Mouse (Mus musculus): ENCODE measurements around the gene Prkd3. TPM values are rescaled to one million over a fixed set of nuclear protein-coding genes. Genes with fewer than 3 reads are reported as not detected.

The Prkd3 gene
- total RNA-seq (2021) = 10 to 100 TPM; 15.9 to 16.0 TPM
- long read RNA-seq, experiment 1, full-length matches to known transcripts = 8 of 16 reads
- long read RNA-seq, experiment 1, partial matches to known transcripts = 1 of 16 reads
- long read RNA-seq, experiment 1, other reads (novel, unspliced or antisense) = 7 of 16 reads
- long read RNA-seq, experiment 2, full-length matches to known transcripts = 1 of 6 reads
- long read RNA-seq, experiment 2, partial matches to known transcripts = 0 of 6 reads
- long read RNA-seq, experiment 2, other reads (novel, unspliced or antisense) = 5 of 6 reads

DNA sequence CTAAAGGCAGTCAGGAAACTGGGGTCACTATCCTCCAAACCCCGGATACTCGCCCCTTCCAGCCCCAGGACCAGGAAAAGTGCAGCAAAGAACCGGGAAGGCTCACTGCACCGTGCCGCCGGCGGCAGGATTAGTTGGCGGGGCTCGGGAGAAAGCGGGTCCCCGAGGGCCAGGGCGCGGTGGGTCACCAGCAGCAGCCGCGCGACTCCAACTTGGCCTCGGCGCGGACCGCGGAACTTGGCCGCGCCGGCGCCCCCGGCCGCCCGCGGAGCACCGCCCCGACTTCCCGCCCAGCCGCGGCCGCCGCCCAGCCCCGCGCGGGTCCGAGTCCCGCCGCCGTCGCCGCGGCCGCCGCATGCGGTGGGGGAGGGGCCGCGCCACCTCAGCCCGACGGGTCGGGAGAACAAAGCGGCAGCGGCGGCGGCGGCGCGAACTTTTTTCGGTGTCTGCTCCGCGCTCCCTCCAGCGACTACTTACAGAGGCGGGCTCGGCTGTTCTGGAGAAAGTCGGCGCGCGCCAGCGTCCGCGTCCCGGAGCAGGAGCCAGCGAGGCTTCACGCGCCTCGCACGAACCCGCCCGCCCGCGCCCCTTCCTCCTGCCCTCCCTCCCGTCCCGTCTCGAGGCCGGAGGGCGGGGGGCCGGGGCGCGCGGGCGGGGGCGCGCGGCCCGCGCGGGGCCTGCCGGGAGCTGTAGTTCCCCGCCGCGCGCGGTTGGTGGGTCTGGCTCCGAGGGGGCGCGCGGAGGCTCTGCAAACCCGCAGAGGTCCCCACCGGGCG lies at the start of gene Prkd3:
Gene Prkd3, minus strand, starts transcription at position 609 of the 776 bp plus-strand sequence.
- peak; percentile 72 to 79 for DNase-seq

DNA sequence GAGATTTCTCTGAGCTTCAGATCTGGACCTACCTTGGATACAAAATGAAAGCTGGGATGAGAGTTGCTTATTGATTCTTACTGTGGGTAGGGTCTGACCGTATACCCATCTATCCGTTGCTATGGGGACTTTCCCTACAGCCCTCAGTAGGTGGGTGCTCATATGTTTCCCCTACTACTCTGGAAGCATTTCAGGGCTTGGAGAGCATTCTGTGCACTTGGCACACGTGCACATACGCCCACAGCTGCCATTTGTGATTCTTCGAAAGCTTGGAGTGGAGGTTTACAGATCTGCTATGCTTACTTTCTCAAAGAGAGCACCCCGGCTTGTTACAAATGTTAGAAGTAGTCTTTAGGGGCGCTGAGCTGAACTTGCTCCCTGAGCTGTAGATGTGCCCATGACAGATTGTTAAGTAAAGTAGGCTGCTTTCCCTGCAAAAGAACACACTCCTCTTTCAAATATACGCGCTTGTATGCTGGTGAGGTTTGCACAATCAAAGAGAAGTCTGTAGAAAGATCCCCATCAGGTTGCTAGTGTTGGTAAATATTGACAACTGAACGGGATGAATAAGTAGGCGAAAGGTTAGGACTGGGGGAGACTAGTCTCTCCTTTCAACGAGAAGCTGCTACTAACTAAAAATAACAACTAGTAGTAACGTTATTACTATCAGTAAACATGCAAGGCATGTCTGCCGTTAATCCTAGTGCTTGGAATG lies 49.3 kb upstream of the Prkd3 start:
- no peak for DNase-seq

DNA sequence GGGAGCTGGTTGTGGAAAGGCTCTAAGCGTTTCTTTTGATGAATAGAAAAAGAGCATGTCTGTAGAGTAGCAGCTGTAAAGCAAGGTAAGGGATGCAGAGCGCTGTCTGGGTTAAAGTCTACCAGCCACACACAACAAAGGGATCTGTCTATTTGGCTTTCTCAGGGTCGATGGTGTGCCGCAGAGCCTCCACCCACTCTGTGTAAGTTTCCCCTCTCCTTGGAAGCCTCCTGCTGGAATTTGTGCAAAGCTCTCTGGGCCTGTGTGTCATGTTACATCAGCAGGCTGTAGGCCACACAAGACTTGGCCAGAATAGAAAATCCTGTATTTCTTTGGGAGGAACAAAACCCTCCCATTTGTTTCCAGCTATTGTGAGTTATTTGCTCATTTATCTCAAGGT lies 48.4 kb upstream of the Prkd3 start:
- DNase-seq = peak; percentile 36 to 47

DNA sequence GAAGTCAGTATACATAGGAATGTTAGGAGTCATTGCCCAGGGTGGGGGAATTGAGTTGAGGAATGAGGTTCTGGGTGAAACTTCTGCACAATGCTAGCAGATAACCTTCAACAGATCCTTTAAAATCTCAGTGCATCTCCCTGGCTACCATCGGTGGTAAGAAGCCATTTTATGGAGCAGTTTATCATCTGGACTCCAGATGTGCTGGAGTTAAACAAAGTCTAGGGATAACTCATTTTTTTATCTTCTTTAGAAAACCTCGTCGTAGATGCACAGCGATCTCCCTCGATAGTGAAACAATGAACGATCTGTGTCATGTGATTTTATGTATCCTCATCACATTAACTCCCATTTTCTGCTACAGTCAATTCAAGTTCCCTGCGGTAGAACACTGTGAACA lies 48.0 kb upstream of the Prkd3 start:
- no peak for DNase-seq

DNA sequence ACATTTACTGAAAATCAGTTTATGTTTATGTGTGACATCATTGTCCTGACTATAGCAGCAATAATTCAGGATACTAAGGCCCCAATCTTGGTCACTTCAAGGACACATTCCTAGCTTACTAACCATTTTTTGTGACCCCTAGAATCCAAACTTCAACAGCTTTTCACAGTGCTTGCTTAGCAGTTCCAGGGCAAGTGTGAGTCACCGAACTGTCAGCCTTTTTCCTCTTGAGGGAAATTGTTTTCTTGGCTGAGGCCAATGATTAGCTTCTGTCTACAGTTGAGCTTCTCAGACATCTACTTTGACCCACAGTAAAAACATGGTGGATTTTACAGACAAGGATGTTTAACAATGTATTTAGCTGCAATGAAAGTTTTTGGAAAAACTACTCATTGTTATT lies 43.6 kb upstream of the Prkd3 start:
- DNase-seq = no peak

DNA sequence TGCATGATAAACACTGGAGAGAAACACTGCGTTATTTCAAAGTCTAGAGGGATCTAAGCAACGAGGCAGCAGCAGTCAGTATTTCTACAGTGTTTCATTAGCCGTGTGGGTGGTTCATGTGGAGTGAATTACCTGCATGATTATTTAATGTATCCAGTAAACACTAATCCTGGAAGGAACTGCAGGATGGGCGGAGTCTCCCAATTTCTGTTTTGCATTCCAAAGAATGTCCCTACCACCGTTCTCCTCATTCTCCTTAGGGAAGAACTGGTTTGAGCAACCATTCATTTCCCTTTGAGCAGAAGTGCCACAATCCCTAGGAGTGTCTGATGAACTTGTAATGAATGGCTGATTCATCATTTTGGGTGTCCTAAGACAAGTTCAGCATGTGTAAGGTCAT lies 39.6 kb upstream of the Prkd3 start:
- no peak for DNase-seq

DNA sequence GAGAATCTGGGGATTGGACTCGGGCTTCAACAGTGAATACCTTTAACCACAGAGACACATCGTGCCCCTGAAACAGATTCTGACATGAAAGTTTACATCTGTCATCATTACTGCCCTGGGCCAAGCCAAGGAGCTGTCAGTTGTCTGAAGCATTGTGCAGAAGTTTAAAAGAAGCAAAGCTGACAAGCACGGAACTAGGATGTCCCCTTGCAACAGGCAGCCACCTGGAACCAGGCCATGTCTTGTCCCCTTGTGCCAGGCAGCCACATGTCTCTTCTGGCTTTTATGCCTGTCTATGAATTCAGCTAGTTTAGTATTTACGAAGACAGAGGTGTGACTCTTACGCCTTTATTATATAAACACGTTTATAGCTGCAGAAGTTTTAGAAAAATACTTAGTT lies 37.7 kb upstream of the Prkd3 start:
- DNase-seq = no peak

DNA sequence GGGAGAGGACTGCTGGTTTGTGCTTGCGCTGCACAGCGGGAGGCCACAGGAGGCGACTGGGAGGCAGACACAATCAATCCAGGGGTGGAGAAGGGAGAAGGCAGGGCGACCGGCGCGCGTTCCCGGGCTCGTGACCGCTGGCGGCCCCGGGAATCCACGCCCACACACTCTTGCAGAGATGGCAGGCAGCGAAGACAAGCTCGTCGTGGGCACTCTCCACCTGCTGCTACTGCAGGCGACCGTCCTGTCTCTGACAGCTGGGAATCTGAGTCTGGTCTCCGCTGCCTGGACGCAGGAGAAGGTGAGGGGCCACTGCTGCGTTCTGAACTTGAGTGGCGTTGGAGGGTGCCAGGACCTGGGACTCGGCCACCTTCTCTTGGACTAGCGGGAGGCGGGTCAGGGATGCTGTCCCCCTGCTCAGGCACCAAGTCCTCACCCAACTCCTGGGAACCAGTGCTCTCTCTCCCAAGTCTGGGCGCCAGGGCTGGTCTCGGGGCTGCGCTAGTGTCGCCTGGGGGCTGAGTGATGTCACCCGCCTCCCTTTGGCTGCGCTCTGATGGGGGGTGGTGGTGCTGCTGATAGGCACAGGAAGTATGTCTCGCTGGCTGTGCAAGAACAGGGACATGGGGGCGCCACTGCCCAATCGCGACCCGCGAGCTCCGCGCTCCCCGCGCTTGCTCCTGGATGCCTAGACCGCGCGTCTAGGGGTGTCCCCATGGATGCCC lies 31.6 kb upstream of the Prkd3 start:
- DNase-seq = peak; percentile 70 to 72

DNA sequence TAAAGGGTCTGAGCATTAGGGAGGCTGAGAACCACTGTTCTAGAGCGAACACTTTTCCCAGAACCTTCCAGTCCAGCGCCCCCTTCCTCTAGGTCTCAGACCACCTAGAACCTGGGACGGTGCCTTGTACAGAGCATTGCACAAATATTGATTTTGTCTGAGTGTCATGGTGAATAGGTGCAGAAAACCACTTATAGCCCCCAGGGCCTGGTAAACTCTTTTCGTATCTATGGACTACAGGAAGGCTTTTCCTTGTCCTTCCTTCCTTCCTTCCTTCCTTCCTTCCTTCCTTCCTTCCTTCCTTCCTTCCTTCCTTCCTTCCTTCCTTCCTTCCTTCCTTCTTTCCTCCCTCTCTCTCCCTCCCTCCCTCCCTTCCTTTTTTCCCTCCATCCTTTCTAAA lies 31.0 kb upstream of the Prkd3 start, which contains the start of gene Qpct:
Gene Qpct, plus strand, starts transcription at position 301 of the 400 bp plus-strand sequence.
- DNase-seq = no peak

DNA sequence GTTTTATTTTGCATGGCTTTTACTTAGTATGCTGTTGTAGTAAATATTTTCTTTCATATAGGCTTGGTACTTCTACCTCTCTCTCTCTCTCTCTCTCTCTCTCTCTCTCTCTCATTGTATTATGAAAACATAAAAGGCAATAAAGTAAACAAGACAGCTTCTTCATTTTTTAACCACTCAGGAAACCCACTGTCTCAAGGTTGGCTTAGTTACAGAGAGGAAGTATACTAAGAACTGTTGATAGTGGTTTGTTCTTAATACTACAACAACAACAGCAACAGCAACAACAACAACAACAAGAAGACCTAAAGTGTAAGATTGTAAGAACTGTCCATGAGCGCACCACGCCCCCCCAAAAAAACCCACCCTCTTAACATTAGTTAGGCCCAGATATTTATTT lies 23.1 kb upstream of the Prkd3 start:
- no peak for DNase-seq

DNA sequence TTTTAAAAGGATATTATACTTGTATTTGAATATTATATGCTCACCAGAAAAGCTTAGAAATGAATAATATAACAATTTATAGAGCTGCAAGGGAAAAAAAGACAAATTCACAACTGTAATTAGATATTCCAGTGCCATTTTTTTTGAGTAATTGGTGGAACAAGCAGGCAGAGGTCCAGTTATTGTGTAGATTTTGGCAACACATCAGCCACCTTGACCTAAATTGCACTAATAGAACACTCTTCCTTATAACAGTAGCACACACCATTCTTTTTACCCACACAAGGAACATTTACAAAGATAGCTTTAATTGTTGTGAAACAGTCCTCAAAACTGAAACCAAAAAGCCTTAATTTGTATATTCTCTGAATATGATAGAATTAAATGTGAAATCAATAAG lies 19.0 kb upstream of the Prkd3 start:
- no peak for DNase-seq

DNA sequence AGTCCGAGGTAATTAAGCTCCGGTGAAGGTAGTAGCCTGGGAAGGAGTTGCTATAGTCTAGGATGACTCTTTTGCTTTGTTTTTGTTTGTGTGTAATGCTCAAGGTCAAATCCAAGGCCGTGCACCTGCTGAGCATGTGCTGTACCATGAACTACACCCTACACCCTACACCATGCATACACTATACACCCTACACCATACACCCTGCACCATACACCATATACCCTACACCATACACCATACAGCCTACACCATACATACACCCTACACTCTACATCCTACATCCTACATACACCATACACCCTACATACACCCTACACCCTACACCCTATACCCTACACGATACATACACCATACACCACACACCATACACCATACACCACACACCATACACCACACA lies 12.2 kb upstream of the Prkd3 start:
- DNase-seq = no peak

DNA sequence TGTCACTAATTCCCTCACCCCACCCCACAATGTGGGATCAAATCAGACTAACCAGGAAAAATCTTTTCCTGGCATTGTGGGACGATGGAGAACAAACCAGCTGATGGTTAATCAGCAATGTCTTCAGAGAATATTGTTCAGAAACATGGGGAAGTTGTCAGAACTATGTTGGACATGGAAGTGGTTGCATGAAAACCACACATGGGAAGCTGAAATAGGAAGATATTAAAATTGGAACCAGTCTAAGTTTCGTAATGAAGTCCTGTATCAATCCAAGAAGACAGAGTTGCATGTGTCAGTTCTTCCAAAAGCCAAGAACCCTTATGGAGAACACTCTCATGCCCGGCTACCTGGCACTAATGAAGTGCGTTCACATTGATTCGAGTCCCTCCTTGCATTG lies 11.0 kb upstream of the Prkd3 start:
- DNase-seq = no peak

DNA sequence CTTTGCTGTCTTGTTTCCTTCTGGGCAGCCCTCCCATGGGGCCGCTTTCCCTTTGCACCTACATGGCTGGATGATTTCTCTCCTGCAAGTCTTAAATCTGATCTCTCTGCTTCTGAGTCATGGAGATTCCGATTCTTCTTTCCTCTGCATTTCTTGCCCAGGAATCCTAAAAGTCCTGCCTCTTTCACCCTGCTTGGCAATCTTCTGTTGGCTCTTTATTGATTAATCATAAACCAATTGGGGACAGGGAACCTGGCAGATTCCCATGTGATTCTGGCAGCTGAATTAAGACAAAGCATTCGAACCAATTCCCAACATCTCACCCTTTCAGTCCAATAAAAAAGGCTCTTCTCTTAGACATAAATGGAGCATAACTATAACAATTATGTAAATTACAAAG lies 8.6 kb upstream of the Prkd3 start:
- DNase-seq = no peak

DNA sequence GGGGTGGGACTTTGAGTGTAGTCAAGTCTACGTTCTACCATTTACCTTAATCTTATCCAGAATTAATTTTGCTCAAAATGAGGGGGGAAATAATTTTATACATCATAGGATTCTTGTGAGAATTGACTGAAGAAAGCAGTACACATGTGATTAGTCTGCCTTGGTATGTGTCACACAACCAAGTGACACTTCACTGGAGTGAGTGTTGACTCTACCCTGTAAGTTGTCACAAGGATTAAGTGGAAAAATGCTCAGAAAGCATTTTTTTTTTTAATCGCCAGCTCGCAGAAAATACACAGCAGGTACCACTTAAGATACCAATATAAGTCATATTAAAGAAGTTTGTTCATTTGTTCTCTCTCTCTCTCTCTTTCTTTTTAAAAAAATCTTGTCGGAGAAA lies 3.9 kb upstream of the Prkd3 start:
- no peak for DNase-seq

DNA sequence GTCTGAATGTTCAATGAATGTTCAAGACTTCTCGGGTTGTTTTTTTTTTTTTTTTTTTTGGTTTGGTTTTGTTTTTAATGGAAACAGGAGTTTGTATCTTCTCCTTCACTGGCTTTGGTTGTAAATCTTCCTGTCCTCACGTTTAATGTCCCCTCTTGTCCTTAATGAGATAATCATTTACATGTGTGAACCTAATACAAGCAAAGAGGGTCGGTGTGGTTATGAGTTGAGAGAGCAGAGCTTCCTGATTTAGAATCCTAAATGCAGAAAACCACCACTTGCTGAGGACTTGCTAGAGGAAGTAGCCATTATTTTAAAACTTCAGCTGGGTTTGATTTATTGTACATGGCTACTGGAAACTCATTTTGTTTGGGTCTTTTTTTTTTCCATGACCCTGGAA lies 2.1 kb upstream of the Prkd3 start:
- DNase-seq = no peak

DNA sequence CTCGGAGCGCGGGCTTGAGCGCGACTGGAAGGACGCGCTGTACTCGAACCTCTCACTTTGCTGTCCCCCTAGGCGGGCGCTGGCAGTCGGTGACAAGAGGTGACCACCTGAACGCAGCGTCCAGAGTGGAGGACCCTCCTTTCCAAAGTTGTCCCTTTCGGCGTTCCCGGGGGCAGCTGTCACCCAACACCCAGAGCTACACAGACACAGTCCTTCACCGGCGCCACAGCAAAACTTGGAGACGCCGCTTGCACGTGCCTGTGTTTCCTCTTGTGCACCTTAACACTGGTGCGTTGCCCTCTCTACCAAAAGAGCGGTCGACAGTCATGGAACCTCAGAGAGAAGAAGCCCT lies 344 bp upstream of the Prkd3 start:
- DNase-seq = no peak

DNA sequence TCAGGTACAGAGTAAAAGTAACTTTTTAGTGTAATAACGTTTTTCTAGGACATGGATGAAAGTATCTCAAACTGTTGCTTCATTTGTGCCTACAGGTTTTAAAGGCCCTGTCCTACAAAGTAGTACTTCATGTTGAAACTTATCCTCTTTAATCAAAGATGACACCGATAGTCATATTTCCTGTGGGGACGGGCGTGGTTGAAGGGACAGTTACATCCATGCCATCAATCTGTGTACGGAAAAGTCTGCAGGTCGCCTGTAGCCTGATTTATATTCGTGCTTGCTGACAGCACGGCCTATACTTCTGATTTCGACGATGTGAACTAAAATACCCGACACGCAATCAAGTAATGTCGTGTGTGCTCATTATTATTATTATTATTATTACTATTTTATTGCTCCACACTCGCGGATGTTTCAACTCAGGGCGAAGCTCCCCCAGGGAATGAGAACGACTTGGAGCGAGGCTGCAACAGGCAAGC lies 849 bp downstream of the Prkd3 start:
- DNase-seq = no peak

DNA sequence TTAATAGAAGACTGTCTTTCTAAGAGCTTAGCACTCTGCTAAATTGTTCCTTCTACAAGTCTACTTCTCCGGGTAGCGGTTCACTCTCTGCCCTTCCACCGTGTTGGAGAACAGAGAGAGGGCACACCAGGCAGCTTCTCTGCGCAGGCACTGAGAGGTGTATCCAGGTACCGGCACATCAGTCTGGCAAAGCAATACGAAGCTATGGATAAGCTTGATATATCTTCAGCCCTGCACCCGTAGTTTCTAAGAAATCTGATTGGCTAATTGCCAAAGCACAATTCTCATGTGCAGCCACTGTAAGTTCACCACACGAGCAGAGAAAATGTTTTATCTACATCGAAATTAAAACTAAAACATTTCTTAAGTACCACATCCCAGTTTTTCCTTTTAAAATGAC lies 2.2 kb downstream of the Prkd3 start:
- DNase-seq = peak in 1 of 2 experiments; percentile 25

DNA sequence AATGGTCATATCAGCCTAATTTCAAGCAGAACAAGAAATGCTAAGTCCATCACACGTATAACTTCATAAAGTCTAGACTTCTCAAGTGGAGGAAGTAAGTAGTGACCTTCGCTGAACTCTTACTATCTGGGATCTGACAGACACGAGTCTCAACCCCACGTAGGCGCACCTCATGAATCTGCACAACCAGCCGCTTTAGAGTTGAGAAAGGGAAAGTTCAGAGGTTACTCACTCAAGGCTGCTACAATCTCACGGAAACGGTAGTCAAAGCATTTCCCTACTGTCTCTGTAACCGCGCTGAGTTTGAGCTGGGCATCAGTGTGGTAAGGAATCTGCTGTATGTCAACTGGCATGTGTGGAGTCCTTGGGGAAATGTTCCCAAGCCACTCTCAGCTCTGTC lies 4.8 kb downstream of the Prkd3 start:
- no peak for DNase-seq

DNA sequence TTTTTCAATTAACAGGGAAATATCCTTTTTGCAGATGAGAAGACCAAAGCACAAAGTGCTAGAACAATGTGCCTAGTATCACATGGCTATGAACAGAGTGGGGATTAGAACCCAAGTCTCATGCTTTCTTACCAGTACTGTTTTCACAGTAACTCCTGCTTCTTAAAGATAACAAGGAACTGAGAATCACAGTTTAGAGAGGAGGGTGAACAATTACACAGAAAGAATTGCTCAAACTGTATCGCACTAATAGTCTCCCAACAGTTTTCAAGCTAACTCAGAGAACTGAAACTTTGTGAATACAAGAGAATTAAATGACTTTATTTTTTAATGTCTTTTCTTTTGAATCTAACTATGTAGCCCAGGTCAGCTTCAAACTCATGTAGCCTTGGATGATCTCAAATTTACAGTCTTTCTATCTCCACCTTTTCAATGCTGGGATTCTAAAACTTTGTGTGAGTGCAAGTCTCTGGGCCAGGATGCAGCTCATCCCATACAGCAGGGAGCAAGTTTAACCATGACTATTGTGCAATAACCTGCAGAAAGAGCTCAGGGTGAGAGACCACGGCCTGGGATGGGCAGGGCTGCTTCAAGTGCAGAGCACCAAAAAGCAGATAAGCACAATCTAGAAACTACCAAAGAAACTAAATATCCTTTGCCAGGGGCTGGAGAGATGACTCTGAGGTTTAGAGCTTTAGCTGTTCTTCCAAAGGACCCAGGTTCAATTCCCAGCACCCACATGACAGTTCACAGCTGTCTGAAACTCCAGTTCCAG lies 5.5 kb downstream of the Prkd3 start:
- DNase-seq = no peak

DNA sequence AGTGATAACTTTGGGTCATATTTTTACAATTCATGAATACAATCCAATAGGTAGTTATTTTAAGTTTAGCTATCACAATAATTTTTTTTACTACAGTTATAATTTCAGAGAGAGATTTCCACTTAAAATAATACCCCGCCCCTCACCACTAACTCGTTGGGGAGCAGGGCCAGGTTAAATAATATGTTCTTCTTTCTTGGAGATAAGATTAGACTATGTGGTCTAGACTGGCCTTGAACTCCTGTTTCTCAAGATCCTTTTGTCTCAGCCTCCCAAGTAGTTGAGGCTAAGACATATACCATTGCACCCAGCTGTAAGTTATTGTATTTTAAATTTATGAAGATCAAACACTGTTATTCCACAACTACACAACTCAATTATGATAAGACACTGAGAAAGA lies 7.0 kb downstream of the Prkd3 start:
- no peak for DNase-seq
